Mouse (Mus musculus) lung, adult 2 months (tissue): ENCODE data around the gene Igfbp5.

Source experiments
- CTCF ChIP-seq: fragments of 200-500 bp; IDR thresholded peaks from 2 replicates; pipeline ENCODE4 v1.5.1; 2011; ENCODE audit warnings: mild to moderate bottlenecking, low read length, control low read depth; ENCODE audit not compliant: insufficient read depth
- POLR2A ChIP-seq: fragments of 200-500 bp; IDR thresholded peaks from 2 replicates; pipeline ENCODE4 v1.6.1; 2011; ENCODE audit warnings: low read depth, mild to moderate bottlenecking, control low read depth, low read length, borderline replicate concordance; ENCODE audit errors: extremely low read depth

- TF ChIP-seq CTCF (no peak), POLR2A (no peak)
Measured at GRCm38 (mm10) chr1:72869275-72869674, 5.4 kb downstream of the Igfbp5 start.
